Mouse (Mus musculus) gastrocnemius, postnatal 10 days (tissue): Measurements from ENCODE around the gene Jak1. TPM values are rescaled to one million over a fixed set of nuclear protein-coding genes. Genes with fewer than 3 reads are reported as not detected.
"Not testable (repeated sequence)": the region's sequence is repeated elsewhere in the genome, so short reads cannot be mapped to it uniquely, and the experiment has no call there.

Source experiments
- DNase-seq: peaks from one replicate; pipeline ENCODE4 v3.0.0; 2021; ENCODE audit warnings: mixed read lengths
- total RNA-seq, 2 experiments: library from RNA; stranded (reverse); gene quantifications; 2 replicates each; pipeline ENCODE4 v1.2.3; 2021

Jak1 gene
- total RNA-seq, 2 experiments from 2014 or later: 110 to 129 TPM

- no peak for DNase-seq
Observed at GRCm38 (mm10) chr4:101276456-101277070, 11.5 kb upstream of the Jak1 start.

GRCm38 (mm10) chr4:101275881-101276280, 10.8 kb upstream of the Jak1 start:
- no peak for DNase-seq

GRCm38 (mm10) chr4:101270734-101271133, 5.7 kb upstream of the Jak1 start:
- DNase-seq: no peak

GRCm38 (mm10) chr4:101268506-101268905, 3.4 kb upstream of the Jak1 start:
- not testable (repeated sequence) for DNase-seq

- no peak for DNase-seq
Observed at GRCm38 (mm10) chr4:101265523-101265922, 441 bp upstream of the Jak1 start.

GRCm38 (mm10) chr4:101263968-101264740, 928 bp downstream of the Jak1 start:
- no peak for DNase-seq

GRCm38 (mm10) chr4:101261596-101261995, 3.5 kb downstream of the Jak1 start:
- no peak for DNase-seq

GRCm38 (mm10) chr4:101260744-101261291, 4.3 kb downstream of the Jak1 start:
- no peak for DNase-seq

- no peak for DNase-seq
Observed at GRCm38 (mm10) chr4:101256526-101257210, 8.4 kb downstream of the Jak1 start.

- no peak for DNase-seq
Observed at GRCm38 (mm10) chr4:101254606-101255349, 10.3 kb downstream of the Jak1 start.

- no peak for DNase-seq
Observed at GRCm38 (mm10) chr4:101254015-101254414, 11.1 kb downstream of the Jak1 start.

- no peak for DNase-seq
Observed at GRCm38 (mm10) chr4:101252781-101253622, 12.1 kb downstream of the Jak1 start.

- DNase-seq: no peak
Observed at GRCm38 (mm10) chr4:101252016-101252415, 13.1 kb downstream of the Jak1 start.

- DNase-seq: no peak
Observed at GRCm38 (mm10) chr4:101249977-101250743, 14.9 kb downstream of the Jak1 start.

- no peak for DNase-seq
Observed at GRCm38 (mm10) chr4:101247355-101247754, 17.7 kb downstream of the Jak1 start.

- no peak for DNase-seq
Observed at GRCm38 (mm10) chr4:101246569-101246968, 18.5 kb downstream of the Jak1 start.

GRCm38 (mm10) chr4:101244257-101245011, 20.6 kb downstream of the Jak1 start:
- no peak for DNase-seq

- DNase-seq: no peak
Observed at GRCm38 (mm10) chr4:101240875-101241173, 24.3 kb downstream of the Jak1 start.

GRCm38 (mm10) chr4:101240163-101240874, 24.8 kb downstream of the Jak1 start:
- no peak for DNase-seq
